Mouse (Mus musculus): ENCODE data around the gene Hdac1.

Hdac1 gene

GRCm38 (mm10) chr4:129476047-129476446 lies 66.5 kb downstream of the Hdac1 start:
- DNase-seq (ENCODE audit: low read depth, low spot score): no peak

All from WW6 (cell line).